Mouse (Mus musculus) limb, embryonic 15.5 days (tissue): ENCODE data around the gene Lat2. TPM values are rescaled to one million over a fixed set of nuclear protein-coding genes. Genes with fewer than 3 reads are reported as not detected.
A peak's percentile ranks its signal among the peaks of the same experiment; 100 is the strongest.
"Not testable (repeated sequence)": the region's sequence is repeated elsewhere in the genome, so short reads cannot be mapped to it uniquely, and the experiment has no call there.

Experiments
- ATAC-seq: fragments of 200-750 bp; cut with Nextera tagmentation; 2 replicates; pipeline ENCODE4 v1.8.0; 2017; ENCODE audit warnings: low read depth, moderate TSS enrichment; ENCODE audit not compliant: insufficient number of reproducible peaks, low FRiP score, low TSS enrichment
- H3K27ac ChIP-seq: fragments of 300-500 bp; sonication (generic); 2 replicates; pipeline ENCODE4 v1.5.1; 2015; ENCODE audit warnings: moderate library complexity, mild to moderate bottlenecking, inconsistent platforms
- H3K27me3 ChIP-seq: fragments of 300-500 bp; sonication (generic); 2 replicates; pipeline ENCODE4 v1.6.1; 2015; ENCODE audit warnings: inconsistent platforms
- H3K36me3 ChIP-seq: fragments of 300-500 bp; sonication (generic); 2 replicates; pipeline ENCODE4 v1.6.1; 2015; ENCODE audit warnings: inconsistent platforms
- H3K4me1 ChIP-seq: fragments of 300-500 bp; sonication (generic); 2 replicates; pipeline ENCODE4 v1.6.1; 2015; ENCODE audit warnings: inconsistent platforms
- H3K4me2 ChIP-seq: fragments of 300-500 bp; sonication (generic); 2 replicates; pipeline ENCODE4 v1.6.1; 2015; ENCODE audit warnings: mild to moderate bottlenecking, inconsistent platforms
- H3K4me3 ChIP-seq: fragments of 300-500 bp; sonication (generic); 2 replicates; pipeline ENCODE4 v1.5.1; 2015; ENCODE audit warnings: mild to moderate bottlenecking, inconsistent platforms
- H3K9ac ChIP-seq: fragments of 300-500 bp; sonication (generic); 2 replicates; pipeline ENCODE4 v1.6.1; 2015; ENCODE audit warnings: inconsistent platforms
- H3K9me3 ChIP-seq: fragments of 300-500 bp; sonication (generic); 2 replicates; pipeline ENCODE4 v1.6.1; 2016; ENCODE audit warnings: inconsistent platforms
- WGBS: fragments of 180-500 bp; shearing (Covaris S2); methylation state at CpG from one replicate; pipeline ENCODE4 v1.1.7; 2015; 5-methylcytosine and 5-hydroxymethylcytosine counted together
- polyA plus RNA-seq: library from polyadenylated mRNA; unstranded; fragments of >200 nt; fragmentation: Nextera tagmentation; extraction: Ambion mirVana; gene quantifications from 2 replicates; pipeline ENCODE4 v1.2.1, GENCODE M21; 2015

Lat2 gene
- 7.9 and 8.8 TPM in 2 replicates for polyA plus RNA-seq

- Histone ChIP-seq H3K9ac (no peak within 1 kb of the TSS), H3K36me3 (peaks cover 24% of the 10 kb centered on the region), H3K27me3 (no peaks in the 10 kb centered on the region), H3K4me2 (no peak within 1 kb of the TSS), H3K4me1 (peaks cover 5% of the 10 kb centered on the region; the same call in 1 of the 2 replicates), H3K9me3 (no peaks in the 10 kb centered on the region), H3K4me3 (no peak within 1 kb of the TSS), H3K27ac (peak within 1 kb of the TSS; percentile 38; the same call in 1 of the 2 replicates)
- WGBS = 75% methylated on average over 7 of the region's 7 CpGs
- ATAC-seq = no peak
These were observed at the start of gene Lat2 for GRCm38 (mm10) chr5:134614802-134615201. Gene Lat2, minus strand, starts transcription at chr5:134615025.

GRCm38 (mm10) chr5:134656708-134657107, 41.9 kb upstream of the Lat2 start:
- Histone ChIP-seq H3K36me3 (peaks cover 26% of the 10 kb centered on the region), H3K4me1 (peaks cover 6% of the 10 kb centered on the region), H3K4me2 (no peak overlapping the region), H3K9ac (no peak overlapping the region), H3K9me3 (no peaks in the 10 kb centered on the region), H3K27me3 (no peaks in the 10 kb centered on the region), H3K4me3 (no peak overlapping the region), H3K27ac (no peak overlapping the region)
- WGBS = 74% methylated on average over 4 of the region's 4 CpGs
- no peak for ATAC-seq

GRCm38 (mm10) chr5:134652015-134652414, 37.2 kb upstream of the Lat2 start:
- Histone ChIP-seq H3K27me3 (no peaks in the 10 kb centered on the region), H3K36me3 (no peaks in the 10 kb centered on the region), H3K4me3 (no peak overlapping the region), H3K4me1 (peaks cover 6% of the 10 kb centered on the region), H3K9me3 (no peaks in the 10 kb centered on the region), H3K27ac (no peak overlapping the region), H3K4me2 (no peak overlapping the region), H3K9ac (no peak overlapping the region)
- WGBS = 16% methylated on average over 7 of the region's 7 CpGs
- ATAC-seq = no peak; the same call in 1 of the 2 replicates

- Histone ChIP-seq H3K27ac (no peak overlapping the region), H3K4me1 (peaks cover 6% of the 10 kb centered on the region), H3K4me3 (no peak overlapping the region), H3K4me2 (no peak overlapping the region), H3K9me3 (no peaks in the 10 kb centered on the region), H3K27me3 (no peaks in the 10 kb centered on the region), H3K9ac (no peak overlapping the region), H3K36me3 (no peaks in the 10 kb centered on the region)
- no peak for ATAC-seq
- WGBS = 51% methylated on average over 5 of the region's 5 CpGs
These were observed 36.1 kb upstream of the Lat2 start for GRCm38 (mm10) chr5:134650926-134651325.

GRCm38 (mm10) chr5:134648976-134649375, 34.2 kb upstream of the Lat2 start:
- not testable (repeated sequence) for H3K4me3 ChIP-seq, H3K27ac ChIP-seq, H3K9me3 ChIP-seq, ATAC-seq, H3K4me2 ChIP-seq, H3K4me1 ChIP-seq, H3K9ac ChIP-seq, H3K27me3 ChIP-seq, H3K36me3 ChIP-seq
- WGBS = 64% methylated on average over 4 of the region's 4 CpGs

- peaks cover 6% of the 10 kb centered on the region for H3K4me1 ChIP-seq
- no peaks in the 10 kb centered on the region for H3K27me3 ChIP-seq
- 66% methylated on average over 2 of the region's 2 CpGs for WGBS
- H3K36me3 ChIP-seq = no peaks in the 10 kb centered on the region
- no peaks in the 10 kb centered on the region for H3K9me3 ChIP-seq
- H3K9ac ChIP-seq = no peak overlapping the region
- H3K4me2 ChIP-seq = no peak overlapping the region
- H3K27ac ChIP-seq = no peak overlapping the region
- no peak for ATAC-seq
- no peak overlapping the region for H3K4me3 ChIP-seq
These were observed 32.6 kb upstream of the Lat2 start for GRCm38 (mm10) chr5:134647394-134647793.

GRCm38 (mm10) chr5:134646461-134646860, 31.6 kb upstream of the Lat2 start:
- no peaks in the 10 kb centered on the region for H3K4me1 ChIP-seq
- 75% methylated on average over 4 of the region's 4 CpGs for WGBS
- no peak for ATAC-seq

GRCm38 (mm10) chr5:134644643-134645118, 29.9 kb upstream of the Lat2 start:
- Histone ChIP-seq H3K4me1 (0 out of 2 replicates have a peak, but pooled peaks cover 1% of the 10 kb centered on the region), H3K36me3 (no peaks in the 10 kb centered on the region), H3K9ac (no peak overlapping the region), H3K27ac (no peak overlapping the region), H3K4me3 (no peak overlapping the region), H3K27me3 (no peaks in the 10 kb centered on the region), H3K9me3 (no peaks in the 10 kb centered on the region), H3K4me2 (no peak overlapping the region)
- whole genome bisulfite sequencing = 58% methylated on average over 8 of the region's 8 CpGs
- no peak for ATAC-seq

More at GRCm38 (mm10) chr5:134646461-134646860, 31.6 kb upstream of the Lat2 start:
- H3K36me3 ChIP-seq = no peaks in the 10 kb centered on the region
- no peak overlapping the region for H3K4me3 ChIP-seq
- H3K4me2 ChIP-seq = no peak overlapping the region
- H3K27me3 ChIP-seq = no peaks in the 10 kb centered on the region
- H3K9me3 ChIP-seq = no peaks in the 10 kb centered on the region
- no peak overlapping the region for H3K9ac ChIP-seq
- H3K27ac ChIP-seq = no peak overlapping the region

- 65% methylated on average over 1 of the region's 1 CpGs for WGBS
- Histone ChIP-seq H3K9ac (no peak overlapping the region), H3K4me3 (no peak overlapping the region), H3K4me2 (no peak overlapping the region), H3K36me3 (no peaks in the 10 kb centered on the region), H3K4me1 (0 out of 2 replicates have a peak, but pooled peaks cover 4% of the 10 kb centered on the region), H3K9me3 (no peaks in the 10 kb centered on the region), H3K27ac (no peak overlapping the region), H3K27me3 (no peaks in the 10 kb centered on the region)
- ATAC-seq = no peak
These were observed 29.3 kb upstream of the Lat2 start for GRCm38 (mm10) chr5:134644121-134644520.

- Histone ChIP-seq H3K27me3 (no peaks in the 10 kb centered on the region), H3K27ac (no peak overlapping the region), H3K4me1 (peaks cover 14% of the 10 kb centered on the region), H3K36me3 (peaks cover 11% of the 10 kb centered on the region), H3K9me3 (no peaks in the 10 kb centered on the region), H3K9ac (no peak overlapping the region), H3K4me2 (no peak overlapping the region), H3K4me3 (no peak overlapping the region)
- WGBS = 90% methylated on average over 3 of the region's 3 CpGs
- ATAC-seq = no peak
These were observed 25.5 kb upstream of the Lat2 start for GRCm38 (mm10) chr5:134640371-134640770.

GRCm38 (mm10) chr5:134639269-134639682, 24.5 kb upstream of the Lat2 start, which contains the start of gene Eif4h:
Gene Eif4h, minus strand, starts transcription at chr5:134639490.
- H3K27me3 ChIP-seq = no peaks in the 10 kb centered on the region
- peak; percentile 93 for ATAC-seq
- H3K4me1 ChIP-seq = peaks cover 14% of the 10 kb centered on the region
- H3K4me2 ChIP-seq = peak within 1 kb of the TSS; percentile 70
- peak within 1 kb of the TSS; percentile 97 for H3K27ac ChIP-seq
- H3K9me3 ChIP-seq = no peaks in the 10 kb centered on the region
- peak within 1 kb of the TSS; percentile 100 for H3K9ac ChIP-seq
- H3K36me3 ChIP-seq = peaks cover 19% of the 10 kb centered on the region
- under 1% methylated on average over 52 of the region's 52 CpGs for WGBS
- peak within 1 kb of the TSS; percentile 97 for H3K4me3 ChIP-seq

GRCm38 (mm10) chr5:134638461-134639268, 23.8 kb upstream of the Lat2 start:
- peak overlapping the region; percentile 97 for H3K4me3 ChIP-seq
- H3K27me3 ChIP-seq = no peaks in the 10 kb centered on the region
- H3K4me1 ChIP-seq = peaks cover 14% of the 10 kb centered on the region
- H3K9ac ChIP-seq = peak overlapping the region; percentile 100
- under 1% methylated on average over 84 of the region's 85 CpGs for WGBS
- H3K4me2 ChIP-seq = peak overlapping the region; percentile 63
- H3K27ac ChIP-seq = peak overlapping the region; percentile 97
- no peaks in the 10 kb centered on the region for H3K9me3 ChIP-seq
- peaks cover 23% of the 10 kb centered on the region for H3K36me3 ChIP-seq
- peak; percentile 72 for ATAC-seq
